Mouse (Mus musculus) CH12.LX (cell line): ENCODE measurements around the gene Sbk3.

ENCODE experiments used
- BHLHE40 ChIP-seq: IDR thresholded peaks from 2 replicates; pipeline ENCODE4 v1.6.1; 2011; ENCODE audit warnings: mild to moderate bottlenecking, low read depth, low read length, improper control_type of control experiment
- CHD2 ChIP-seq: IDR thresholded peaks from 2 replicates; pipeline ENCODE4 v1.6.1; 2011; ENCODE audit warnings: low read length, improper control_type of control experiment
- CTCF ChIP-seq, 2 experiments: IDR thresholded peaks in 1 of 2; conservative IDR thresholded peaks in 1 of 2; 2 replicates each; pipeline ENCODE4 v1.5.1; 2011 to 2012; ENCODE audit warnings: low read depth in 2 of 2, low read length in 2 of 2, improper control_type of control experiment in 1 of 2, inconsistent platforms in 1 of 2, mild to moderate bottlenecking in 1 of 2, moderate library complexity in 1 of 2
- E2F4 ChIP-seq: IDR thresholded peaks from 2 replicates; pipeline ENCODE4 v1.6.1; 2011; ENCODE audit warnings: low read depth, low read length, improper control_type of control experiment; ENCODE audit not compliant: insufficient replicate concordance
- EP300 ChIP-seq: IDR thresholded peaks from 2 replicates; pipeline ENCODE4 v1.6.1; 2011; ENCODE audit warnings: low read length, improper control_type of control experiment
- KAT2A ChIP-seq: IDR thresholded peaks from 2 replicates; pipeline ENCODE4 v1.6.1; 2012; ENCODE audit warnings: low read length, improper control_type of control experiment, inconsistent platforms; ENCODE audit not compliant: insufficient replicate concordance
- POLR2A ChIP-seq: IDR thresholded peaks from 2 replicates; pipeline ENCODE4 v1.6.1; 2011; ENCODE audit warnings: low read depth, mild to moderate bottlenecking, improper control_type of control experiment, low read length
- RCOR1 ChIP-seq: conservative IDR thresholded peaks from 2 replicates; pipeline ENCODE4 v1.6.1; 2012; ENCODE audit warnings: low read depth, mild to moderate bottlenecking, inconsistent platforms, low read length, improper control_type of control experiment
- TBP ChIP-seq: conservative IDR thresholded peaks from 2 replicates; pipeline ENCODE4 v1.6.1; 2011; ENCODE audit warnings: low read depth, low read length, improper control_type of control experiment
- ZC3H11A ChIP-seq: IDR thresholded peaks from 2 replicates; pipeline ENCODE4 v1.6.1; 2012; ENCODE audit warnings: low read depth, mild to moderate bottlenecking, inconsistent platforms, low read length, improper control_type of control experiment
- ZKSCAN1 ChIP-seq: IDR thresholded peaks from 2 replicates; pipeline ENCODE4 v1.6.1; 2012; ENCODE audit warnings: low read depth, inconsistent platforms, low read length, improper control_type of control experiment, borderline replicate concordance
- ZMIZ1 ChIP-seq: IDR thresholded peaks from 2 replicates; pipeline ENCODE4 v1.6.1; 2012; ENCODE audit warnings: low read depth, mild to moderate bottlenecking, inconsistent platforms, low read length, improper control_type of control experiment
- ZNF384 ChIP-seq: IDR thresholded peaks from 2 replicates; pipeline ENCODE4 v1.6.1; 2012; ENCODE audit warnings: low read depth, low read length, improper control_type of control experiment, inconsistent platforms

- TF ChIP-seq POLR2A: no peak
- TF ChIP-seq KAT2A: no peak
- TF ChIP-seq CTCF (conservative IDR thresholded peaks at IDR 0.05 in 1 of 2, IDR thresholded peaks at IDR 0.05 in 1 of 2; ENCODE audit: low read depth in 2 of 2, low read length in 2 of 2): no peak
- no peak for TF ChIP-seq RCOR1
- no peak for TF ChIP-seq E2F4
- no peak for TF ChIP-seq EP300
- no peak for TF ChIP-seq BHLHE40
- no peak for TF ChIP-seq ZC3H11A
- TF ChIP-seq CHD2: no peak
- TF ChIP-seq TBP: no peak
- TF ChIP-seq ZNF384: no peak
- no peak for TF ChIP-seq ZMIZ1
- no peak for TF ChIP-seq ZKSCAN1
These were observed 1.5 kb upstream of the Sbk3 start for GRCm38 (mm10) chr7:4972321-4973047.
